Mouse (Mus musculus): ENCODE results near the gene Dmpk.
A peak's percentile ranks its signal among the peaks of the same experiment; 100 is the strongest.
"Not testable (repeated sequence)": the region's sequence is repeated elsewhere in the genome, so short reads cannot be mapped to it uniquely, and the experiment has no call there.

GRCm38 (mm10) chr7:19071024-19071423, 12.6 kb upstream of the Dmpk start:
- not testable (repeated sequence) for TF ChIP-seq EP300 (optimal IDR thresholded peaks at IDR 0.05)
- peak; percentile 53 for TF ChIP-seq CTCF (IDR thresholded peaks at IDR 0.05; ENCODE audit: low read depth)

Measured in stomach, postnatal 0 days (tissue).